Mouse (Mus musculus): ENCODE measurements around the gene Acat3.
A peak's percentile ranks its signal among the peaks of the same experiment; 100 is the strongest.
"Not testable (repeated sequence)": the region's sequence is repeated elsewhere in the genome, so short reads cannot be mapped to it uniquely, and the experiment has no call there.

The Acat3 gene

DNA sequence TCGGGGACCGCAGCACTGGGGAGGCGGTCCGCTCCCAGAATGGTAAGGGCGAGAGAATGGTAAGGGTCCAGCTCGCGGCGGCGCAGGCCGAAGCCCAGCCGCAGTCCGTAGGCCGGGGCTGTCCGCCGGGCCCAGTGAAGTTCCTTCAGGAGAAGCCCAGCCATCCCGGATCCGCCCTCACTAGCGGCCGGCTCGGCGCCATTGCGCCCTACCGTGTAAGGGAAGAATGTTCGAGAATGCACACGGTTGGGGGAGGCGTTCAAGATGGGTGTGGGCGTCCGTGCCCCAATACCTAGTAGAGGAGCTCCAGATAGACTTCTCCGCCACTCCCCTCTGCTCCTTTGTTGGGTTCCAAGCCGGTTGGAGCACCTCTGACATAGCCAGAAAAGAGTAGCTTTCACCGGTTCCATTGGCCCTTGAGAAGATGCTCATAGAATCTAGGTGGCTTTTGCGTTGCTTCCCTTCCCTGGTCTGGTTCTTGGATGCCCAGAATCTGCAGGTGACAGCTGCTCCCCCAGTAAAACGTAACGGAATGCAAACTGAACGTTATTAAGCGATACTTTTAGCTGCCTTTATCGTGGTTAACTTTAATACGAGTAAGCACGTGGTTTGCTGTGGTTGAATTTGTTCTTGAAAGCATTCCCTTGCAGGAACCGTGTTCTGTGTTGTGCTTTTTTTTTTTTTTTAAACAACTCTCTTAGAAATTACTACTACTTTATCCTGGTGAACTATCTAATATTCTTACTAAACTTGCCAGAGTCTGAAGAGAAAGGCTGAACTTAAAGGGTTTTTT is 23.6 kb downstream of the Acat3 start:
- no peak for DNase-seq

DNA sequence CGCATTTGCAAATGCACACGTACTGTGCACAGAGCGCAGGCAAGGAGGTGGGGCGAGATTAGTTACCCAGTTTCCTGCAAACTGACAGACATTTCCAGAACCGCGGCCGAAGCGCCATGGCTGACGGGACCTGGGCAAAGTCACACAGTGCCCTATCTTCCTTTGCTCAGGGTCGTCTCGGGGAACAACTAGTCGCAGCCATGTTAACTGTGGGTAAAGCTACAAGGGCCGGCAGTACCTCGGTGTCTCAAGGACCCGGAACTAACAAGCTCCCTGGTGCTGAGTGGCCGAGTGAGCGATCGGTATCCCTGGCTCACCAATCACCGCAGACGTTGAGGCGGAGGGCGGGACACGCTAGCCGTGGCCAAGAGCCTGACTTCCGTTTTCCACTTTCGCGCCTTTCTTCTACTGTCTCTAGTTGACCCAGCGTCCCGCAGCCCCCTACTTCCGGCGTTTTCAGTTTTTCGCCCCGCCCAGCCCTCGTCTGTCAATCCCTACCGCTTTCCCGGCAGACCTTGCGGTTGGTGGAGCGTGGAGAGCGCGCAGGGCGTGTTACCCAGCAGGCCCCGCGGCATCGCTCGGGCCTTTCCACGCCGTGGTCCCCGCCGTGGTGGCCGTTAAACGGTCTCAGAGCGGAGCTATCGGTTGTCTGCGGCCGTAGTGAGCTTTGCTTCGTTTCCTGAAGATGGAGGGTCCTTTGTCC is 24.4 kb downstream of the Acat3 start, which contains the start of gene Mrpl18:
Mrpl18 (minus strand) TSS at position 465 of the 703 bp plus-strand sequence.
- peak; percentile 98 for DNase-seq

DNA sequence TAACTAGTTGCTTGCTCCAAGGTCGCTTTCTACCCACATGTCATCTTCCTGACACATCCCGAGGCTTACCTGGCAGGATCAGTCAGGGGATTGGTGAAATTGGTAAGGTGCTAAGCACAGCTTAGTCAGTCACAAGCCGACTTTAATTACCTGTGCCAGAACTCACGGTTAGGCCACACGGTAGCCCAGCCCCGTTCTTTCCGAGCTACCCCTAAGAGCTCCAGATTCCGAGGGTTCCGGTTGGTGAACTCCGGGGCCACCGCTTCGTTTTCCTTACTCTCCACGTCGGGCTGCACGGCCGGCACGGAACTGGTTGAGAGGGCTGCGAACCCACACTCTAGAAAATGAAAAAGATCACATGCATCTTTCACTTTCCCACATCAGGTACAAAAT is 24.9 kb downstream of the Acat3 start, which contains the start of gene Tcp1:
Tcp1 (plus strand) TSS at position 214 of the 393 bp plus-strand sequence.
- no peak for DNase-seq

DNA sequence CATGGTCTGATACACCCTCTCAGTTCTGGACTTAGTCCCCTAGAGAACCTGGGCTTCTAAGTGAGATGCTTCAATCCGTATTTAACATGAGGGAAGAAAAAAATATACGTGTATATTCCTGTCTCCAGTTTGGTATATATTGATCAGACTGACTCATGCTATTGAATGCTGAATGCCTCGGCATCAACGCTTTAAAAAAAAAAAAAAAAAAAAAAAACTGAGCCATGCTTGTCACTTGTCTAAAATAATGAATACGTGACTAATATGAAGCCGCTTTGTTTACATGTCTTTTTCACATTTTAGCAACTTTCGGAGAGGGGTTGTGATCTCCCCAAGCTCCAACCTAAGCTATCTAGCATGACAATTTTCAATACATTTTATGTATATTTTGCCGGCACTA is 30.0 kb downstream of the Acat3 start:
- DNase-seq: no peak

DNA sequence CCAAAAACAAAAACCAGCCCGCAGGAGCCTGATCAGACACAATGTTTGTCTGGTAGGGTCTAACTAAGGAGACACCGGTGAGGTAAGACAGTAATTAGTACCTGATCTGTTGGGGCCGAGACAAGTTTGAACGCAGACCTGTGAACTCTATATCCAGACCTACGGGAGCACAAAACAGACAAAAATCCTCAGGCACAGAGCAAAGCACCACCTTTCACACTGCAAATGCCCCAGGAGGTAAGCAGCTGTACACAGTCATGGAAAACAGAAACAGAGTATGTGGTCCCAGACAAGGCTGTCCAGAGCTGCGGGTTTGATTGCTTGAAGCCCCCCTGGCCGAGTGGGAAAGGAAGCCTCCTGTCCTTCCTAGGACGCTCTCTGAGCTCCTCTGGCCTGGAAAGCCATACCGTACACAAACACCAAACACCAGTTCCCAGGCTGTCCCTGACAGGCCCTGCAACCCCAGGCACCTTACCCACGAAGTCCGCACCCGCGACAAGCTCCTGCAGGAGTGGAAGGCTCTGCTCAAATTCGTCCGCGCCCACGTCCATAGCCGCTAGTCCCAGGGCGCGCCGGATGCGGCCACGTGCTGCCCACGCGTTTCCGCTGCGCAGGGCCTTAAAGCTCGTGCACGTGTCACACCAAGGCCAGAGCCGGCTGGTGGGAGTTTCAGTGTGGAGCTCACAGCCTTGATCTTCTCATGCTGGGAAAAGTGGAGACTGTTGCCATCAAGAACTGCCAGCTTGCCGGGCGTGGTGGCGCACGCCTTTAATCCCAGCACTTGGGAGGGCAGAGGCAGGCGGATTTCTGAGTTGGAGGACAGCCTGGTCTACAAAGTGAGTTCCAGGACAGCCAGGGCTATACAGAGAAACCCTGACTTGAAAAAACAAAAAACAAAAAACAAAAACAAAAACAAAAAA is 30.8 kb downstream of the Acat3 start, which contains the start of gene Pnldc1:
Pnldc1 (minus strand) TSS at position 870 of the 920 bp plus-strand sequence.
- no peak for DNase-seq

DNA sequence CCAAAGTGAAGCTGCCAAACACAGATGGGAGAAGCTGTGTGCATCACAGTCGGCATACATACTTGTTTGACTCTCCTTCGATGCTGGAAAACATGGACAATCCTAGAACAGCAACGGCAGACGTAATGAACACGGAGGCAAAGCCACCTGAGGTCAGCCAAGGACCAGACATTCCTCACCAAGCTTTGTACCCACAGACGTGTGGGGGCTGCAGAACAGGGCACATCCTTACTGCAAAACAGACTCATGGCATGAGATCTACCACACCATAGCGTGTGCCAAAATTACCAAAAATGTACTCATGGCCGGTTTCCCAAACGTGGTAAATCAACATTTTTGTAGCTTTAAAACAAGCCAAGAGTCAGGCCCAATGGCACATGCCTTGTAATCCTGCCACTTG is 34.0 kb downstream of the Acat3 start:
- no peak for DNase-seq

DNA sequence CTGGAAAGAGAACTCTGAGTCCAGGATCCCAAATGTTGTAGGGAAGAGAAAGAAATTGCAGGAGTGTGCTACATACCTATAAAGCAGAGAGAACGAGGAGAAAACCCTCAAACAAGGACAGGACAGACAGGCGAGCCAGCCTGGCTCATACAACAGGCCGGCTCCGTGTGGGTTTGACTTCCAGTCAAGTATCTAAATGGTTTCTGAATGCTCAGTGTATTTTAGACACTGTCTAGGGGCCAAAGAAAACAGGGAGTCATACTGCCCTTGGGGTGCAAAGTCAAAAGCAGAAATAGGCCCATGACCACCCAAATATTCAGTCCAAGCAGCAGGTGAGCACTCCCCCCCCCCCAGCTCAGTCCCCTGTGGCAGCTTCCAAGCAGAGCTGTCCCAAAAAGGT is 34.6 kb downstream of the Acat3 start:
- no peak for DNase-seq

DNA sequence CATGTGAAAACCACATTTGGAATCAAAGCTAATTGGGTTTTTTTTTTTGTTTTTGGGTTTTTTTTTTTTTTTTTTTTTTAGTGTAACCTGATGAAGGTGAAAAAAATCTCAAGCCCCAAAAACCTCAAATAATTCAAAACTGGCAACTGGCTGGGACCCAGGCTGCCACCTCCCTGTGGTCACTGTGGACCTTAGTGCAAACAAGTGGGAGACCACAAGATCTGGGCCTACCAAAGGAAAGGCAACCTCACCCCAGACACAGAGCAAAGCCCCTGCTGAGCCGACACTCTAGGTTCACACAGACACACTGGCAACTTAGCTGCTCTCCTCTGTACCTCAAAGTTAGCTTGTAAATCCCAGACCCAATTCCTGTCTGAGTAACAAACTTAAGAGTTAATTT is 36.1 kb downstream of the Acat3 start:
- no peak for DNase-seq

DNA sequence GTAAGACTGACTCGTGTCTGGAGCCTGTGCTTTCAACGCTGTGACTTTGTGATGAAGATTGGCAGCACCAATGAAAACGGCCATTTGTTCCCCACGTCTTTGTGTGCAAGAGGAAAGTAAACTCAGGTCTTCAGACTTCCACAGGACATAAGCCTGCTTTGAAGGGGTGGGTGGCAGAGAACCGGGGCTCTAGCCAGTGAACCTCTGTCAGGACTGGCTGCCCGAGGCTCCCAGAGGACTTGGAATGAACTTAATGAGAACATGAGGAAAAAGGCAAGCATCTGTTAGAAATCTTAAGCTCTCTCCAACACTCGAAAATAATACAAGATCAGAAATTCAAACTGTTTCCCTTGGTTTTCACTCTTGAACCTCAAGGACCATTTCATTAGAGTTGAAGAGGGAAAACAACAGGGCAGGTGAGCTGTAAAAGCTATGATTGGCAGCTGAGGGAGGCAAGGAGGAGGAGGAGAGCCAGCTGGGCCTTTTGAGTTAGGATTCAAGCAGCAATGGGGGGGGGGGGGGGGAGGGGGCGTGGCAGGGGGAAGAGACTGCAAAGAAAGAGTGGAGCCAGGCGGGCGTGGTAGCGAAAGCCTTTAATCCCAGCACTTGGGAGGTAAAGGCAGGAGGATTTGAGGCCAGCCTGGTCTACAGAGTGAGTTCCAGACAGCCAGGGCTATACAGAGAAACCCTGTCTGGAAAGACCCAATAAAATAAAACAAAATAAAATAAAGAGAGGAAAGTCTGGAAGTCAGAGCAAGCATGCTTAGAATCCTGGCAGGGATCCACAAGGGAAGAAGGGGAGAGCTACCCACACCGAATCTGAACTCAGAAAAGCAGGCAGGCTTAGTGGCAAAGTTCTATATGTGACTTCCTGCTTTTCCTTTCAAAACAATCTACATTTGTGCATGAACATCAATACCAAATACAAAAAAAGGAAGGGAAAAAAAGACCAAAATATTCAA is 36.7 kb downstream of the Acat3 start:
- DNase-seq: no peak

DNA sequence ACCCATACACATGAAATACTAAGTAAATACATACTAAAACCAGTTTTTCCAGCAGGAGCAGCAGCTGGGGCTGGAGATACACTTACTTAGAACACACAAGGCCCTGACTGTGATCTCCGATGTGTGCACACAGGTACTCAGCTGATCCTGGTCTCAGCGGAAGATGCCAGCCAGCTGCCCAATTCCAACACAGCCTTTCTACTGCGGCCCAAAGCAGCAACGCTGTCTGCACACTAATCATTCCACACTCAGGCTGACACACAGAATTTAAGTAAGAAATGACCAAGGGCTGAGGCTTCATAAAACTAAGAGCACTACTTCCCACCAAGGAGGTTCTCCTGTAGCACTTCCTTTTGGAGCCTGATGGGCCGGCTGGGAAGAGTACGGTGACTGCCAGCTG is 38.1 kb downstream of the Acat3 start:
- DNase-seq: no peak

DNA sequence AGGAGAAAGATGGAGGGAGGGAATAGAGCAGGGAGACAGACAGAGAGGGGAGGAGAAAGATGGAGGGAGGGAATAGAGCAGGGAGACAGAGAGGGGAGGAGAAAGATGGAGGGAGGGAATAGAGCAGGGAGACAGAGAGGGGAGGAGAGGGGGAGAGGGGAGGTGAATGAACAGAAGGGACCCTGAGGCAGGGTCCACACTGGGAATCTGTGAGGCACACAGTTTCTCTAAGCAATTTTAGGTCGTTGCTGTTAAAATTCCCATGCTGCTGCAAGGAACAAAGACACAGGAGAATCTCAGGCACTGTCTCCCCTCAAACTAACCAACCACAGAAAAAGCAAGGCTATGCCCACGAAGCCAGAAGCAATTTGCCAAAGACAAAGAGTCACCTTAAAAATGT is 41.8 kb downstream of the Acat3 start:
- DNase-seq: not testable (repeated sequence)

DNA sequence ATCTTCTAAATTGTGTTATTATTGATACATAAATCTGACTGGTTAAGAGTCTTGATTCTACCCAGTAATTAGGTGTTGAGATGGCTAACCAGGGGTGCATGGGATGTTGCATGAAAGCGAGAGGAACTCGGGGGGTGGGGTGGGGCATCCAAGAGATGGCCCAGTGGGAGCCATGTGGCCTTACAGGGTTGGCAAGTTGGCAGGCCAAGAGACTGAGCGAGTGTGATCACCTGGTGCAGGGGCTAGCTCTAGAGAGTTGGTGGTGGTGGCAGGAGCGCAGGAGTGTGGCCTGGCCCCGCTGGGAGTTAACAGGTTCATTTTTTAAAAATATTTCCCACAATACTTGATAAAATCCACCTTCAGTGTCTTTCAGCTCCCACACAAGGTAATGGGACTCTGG is 42.7 kb downstream of the Acat3 start:
- no peak for DNase-seq

DNA sequence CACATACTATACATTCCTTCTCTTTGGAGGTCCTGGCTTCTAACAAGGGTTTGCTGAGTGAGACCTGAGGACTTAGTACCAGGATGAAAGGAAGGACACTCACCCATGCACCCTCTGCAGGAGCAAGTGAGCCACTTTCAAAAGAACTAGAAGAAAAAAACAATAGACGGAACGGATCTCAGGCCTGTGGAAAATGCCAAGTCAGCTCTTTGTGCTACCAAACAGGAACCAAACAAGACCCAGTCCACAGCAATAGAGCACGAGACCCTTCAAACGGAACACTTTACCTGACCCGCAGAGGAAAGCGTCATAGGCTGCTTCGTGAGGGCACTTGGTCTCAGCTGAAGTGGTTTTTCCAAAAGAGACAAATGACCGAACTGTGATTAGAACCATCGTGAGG is 48.4 kb downstream of the Acat3 start:
- DNase-seq: no peak

DNA sequence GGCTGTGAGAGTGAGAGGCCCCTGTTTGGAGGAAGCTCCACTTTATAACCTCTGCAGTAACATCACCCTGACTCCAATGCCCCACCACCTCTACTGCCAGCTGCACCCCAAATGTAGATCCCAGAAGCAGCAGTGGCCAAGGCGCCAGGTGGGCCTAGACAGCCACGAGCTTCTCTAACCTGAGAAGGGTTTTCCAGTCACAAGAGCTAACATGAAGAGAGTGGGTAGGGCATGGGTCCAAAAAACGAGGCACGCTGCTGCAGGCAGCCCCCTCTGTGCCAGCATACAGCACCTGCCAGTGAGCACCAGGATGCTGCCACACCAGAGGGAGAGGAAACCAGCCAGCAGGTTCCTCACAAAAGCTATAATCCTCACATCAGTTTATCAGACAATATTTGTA is 49.3 kb downstream of the Acat3 start:
- DNase-seq: no peak

DNA sequence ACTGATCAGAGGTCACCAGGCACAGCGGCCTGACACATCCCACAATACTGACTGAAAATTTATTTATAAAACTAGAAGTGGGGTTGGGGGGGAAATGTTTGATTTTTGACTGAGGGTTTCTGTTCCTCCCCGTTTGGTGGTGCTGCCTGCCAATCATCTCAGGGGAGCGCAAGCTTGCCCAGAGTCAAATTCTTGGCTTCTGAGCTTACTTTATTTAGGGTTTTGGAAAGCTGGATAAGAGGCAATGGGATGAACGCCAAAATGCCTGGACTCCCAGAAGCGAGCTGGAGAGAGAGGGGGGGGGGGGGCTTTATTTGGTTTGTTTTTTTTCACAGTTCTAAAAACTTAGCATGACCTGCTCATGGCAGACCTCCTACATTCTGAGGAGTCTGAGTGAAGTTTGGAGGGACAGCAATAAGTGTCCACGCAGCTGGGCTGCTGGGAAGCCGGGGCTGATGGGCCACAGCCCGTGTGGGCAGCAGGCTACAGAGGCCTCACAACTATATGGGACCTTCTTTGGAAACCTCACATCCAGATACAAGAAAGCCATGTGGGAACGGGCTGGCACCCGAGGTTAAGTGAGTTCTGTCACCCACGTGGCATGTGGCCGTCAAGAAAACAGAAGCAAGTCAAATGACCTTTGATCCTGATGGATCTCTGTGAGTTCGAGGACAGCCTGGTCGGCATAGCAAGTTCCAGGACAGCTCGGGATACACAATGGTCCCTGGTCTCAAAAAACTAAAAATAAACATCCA is 53.2 kb downstream of the Acat3 start:
- no peak for DNase-seq

DNA sequence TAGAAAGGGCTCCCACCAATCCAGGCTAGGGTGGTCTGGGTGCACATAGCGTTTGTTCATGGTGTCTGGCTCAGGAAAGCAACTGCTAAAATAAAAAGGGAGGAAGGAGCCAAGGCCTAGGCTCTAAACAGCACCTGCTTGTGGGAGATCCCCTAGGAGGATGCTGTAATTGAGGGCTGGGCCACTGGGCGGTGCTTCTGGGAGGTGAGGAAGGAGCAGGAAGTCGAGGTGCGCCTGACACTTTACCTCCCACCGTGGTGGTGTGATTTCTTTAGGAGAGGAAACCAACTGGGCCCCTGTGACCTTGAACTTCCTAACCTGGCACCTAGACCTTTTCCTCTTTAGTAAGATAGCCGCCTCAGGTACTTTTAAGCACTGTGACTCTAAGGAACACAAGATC is 53.8 kb downstream of the Acat3 start:
- no peak for DNase-seq

DNA sequence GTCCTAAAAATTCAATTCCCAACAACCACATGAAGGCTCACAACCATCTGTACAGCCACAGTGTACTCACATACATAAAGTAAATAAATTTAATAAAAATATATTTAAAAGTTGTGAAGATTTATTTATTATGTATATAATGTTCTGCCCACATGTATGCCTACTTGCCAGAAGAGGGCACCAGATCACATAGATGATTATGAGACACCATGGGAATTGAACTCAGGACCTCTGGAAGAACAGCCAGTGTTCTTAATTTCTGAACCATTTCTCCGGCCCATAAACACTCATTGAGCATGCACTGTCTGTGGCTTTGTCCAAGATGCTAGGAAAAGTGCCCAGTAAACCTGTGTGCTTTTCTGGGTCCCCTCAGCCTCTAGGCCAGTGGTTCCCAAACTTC is 59.2 kb downstream of the Acat3 start:
- DNase-seq: no peak

DNA sequence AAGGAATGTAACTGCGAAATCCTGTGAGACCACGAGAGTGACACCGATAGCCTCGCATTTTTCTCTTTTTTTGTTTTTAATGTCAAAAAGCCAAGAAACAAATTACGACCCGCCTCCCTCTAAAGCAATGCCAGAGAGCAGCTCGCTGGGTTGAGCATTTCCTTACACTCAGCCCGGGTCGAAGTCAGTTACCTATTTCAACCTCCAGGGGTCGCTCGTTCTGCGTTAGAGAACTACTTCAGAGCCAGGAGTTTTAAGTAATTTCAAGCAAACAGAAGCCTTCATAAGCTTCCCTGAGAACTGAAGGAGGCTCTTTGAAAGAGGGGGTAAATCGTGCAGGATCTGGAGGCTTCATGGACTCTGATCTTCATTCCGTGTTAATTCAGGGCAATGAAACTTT is 60.2 kb downstream of the Acat3 start:
- DNase-seq: peak; percentile 75

DNA sequence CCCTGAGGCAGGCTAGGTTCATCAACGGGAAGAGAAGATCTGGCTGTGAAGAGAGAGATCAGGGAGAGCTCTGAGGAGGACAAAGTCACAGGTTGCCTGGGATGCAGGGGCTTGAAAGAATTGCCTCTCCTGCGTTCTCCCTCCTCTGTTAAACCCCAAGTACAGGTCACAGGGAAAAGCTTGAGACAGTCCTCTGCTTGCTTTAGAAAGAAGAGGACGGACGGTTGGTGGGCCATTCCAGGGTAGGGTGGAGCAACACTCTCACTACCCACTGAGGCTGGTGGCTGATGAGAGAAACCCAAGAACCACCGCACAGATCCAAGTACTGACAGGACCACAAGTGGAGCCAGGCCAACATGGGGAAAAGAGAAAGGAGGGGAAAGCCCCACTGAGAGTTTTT is 64.7 kb downstream of the Acat3 start, which contains the start of gene Mrgprh:
Mrgprh (plus strand) TSS at position 301 of the 400 bp plus-strand sequence.
- DNase-seq: no peak
